Mouse (Mus musculus) ovary, postnatal 36 days (tissue): Measurements from ENCODE around the gene Psmb2.

Source experiments
- DNase-seq: peaks from one replicate; pipeline ENCODE4 v3.0.0; 2022; ENCODE audit warnings: low spot score, mixed read lengths

Gene Psmb2

GRCm38 (mm10) chr4:126753268-126754230, 76.1 kb downstream of the Psmb2 start, which contains the start of the genes Ncdn and AU040320:
Gene Ncdn (minus strand): TSS chr4:126753438.
Gene AU040320 (plus strand): TSS chr4:126753544.
- peak; percentile 96 for DNase-seq

DNA sequence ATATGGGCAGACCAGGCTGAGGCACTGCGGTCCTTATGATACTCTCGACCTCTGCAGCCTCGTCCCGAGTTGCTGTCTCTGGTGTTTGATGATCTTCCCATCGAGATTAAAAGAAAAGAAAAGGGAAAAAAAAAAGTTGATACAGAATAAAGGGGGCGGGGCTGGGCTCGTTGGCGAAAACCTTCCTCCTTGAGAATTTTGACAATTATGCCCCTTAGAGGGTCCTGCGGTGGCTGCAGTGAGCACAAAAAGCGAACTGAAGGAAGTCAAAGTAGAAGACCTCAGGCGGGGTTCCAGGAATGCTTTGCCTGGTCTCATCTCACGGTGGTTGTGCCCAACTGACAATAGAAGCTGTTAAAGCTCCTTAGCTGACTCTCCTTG, 76.8 kb downstream of the Psmb2 start:
- DNase-seq, result no peak

- DNase-seq, result no peak
Measured at GRCm38 (mm10) chr4:126754736-126755374, 77.4 kb downstream of the Psmb2 start.

DNA sequence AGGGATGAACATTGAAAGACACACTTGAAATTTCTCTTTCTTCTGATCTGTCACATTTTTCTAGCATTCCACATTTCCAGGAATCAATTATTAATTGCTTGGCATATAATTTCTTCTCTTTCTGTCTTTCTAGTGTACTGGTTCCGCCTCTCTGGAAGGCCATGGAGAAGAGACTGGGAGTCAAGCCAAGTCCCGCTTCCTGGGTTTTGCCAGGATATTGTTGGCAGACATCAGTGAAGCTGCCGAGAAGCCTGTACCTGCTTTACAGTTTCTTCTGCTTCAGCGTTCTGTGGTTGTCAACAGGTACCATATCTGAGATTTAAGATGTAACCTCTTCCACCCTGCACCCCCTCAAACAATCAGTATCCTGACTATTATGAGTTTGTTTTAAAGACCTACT, 79.3 kb downstream of the Psmb2 start:
- no peak for DNase-seq

GRCm38 (mm10) chr4:126758299-126758698, 80.9 kb downstream of the Psmb2 start:
- DNase-seq, result no peak
